Mouse (Mus musculus) erythroid progenitor cell, adult 5-6 weeks (primary cell): Measurements from ENCODE around the gene Spns1. TPM values are rescaled to one million over a fixed set of nuclear protein-coding genes. Genes with fewer than 3 reads are reported as not detected.
A peak's percentile ranks its signal among the peaks of the same experiment; 100 is the strongest.
"Not testable (repeated sequence)": the region's sequence is repeated elsewhere in the genome, so short reads cannot be mapped to it uniquely, and the experiment has no call there.

ENCODE experiments used
- ATAC-seq: replicated peaks from 2 replicates; pipeline ENCODE4 v1.8.0; 2016; ENCODE audit warnings: moderate number of reproducible peaks, mild to moderate bottlenecking, moderate TSS enrichment, inconsistent platforms; ENCODE audit not compliant: poor library complexity, low FRiP score, severe bottlenecking
- total RNA-seq, 2 experiments: library from RNA; stranded (forward) in 1 of 2; stranded (reverse) in 1 of 2; fragments of 150-400 nt in 1 of 2; fragments of 186-747, 209-891 nt in 1 of 2; gene quantifications; 2 replicates each; pipeline versions ENCODE4 v1.2.3 to v1.2.4; 2015 to 2017; ENCODE audit warnings: low replicate concordance in 2 of 2

The Spns1 gene
- total RNA-seq, 2 experiments from 2014 or later: 3.1 to 8.0 TPM

GRCm38 (mm10) chr7:126345557-126345956, 31.7 kb downstream of the Spns1 start:
- no peak for ATAC-seq

- ATAC-seq: no peak
These were observed 36.4 kb downstream of the Spns1 start for GRCm38 (mm10) chr7:126340896-126341295.

- no peak for ATAC-seq
These were observed 37.0 kb downstream of the Spns1 start for GRCm38 (mm10) chr7:126340206-126340618.

GRCm38 (mm10) chr7:126339521-126339971, 37.7 kb downstream of the Spns1 start:
- ATAC-seq: no peak

GRCm38 (mm10) chr7:126338906-126339305, 38.3 kb downstream of the Spns1 start:
- no peak for ATAC-seq

- no peak for ATAC-seq
These were observed 41.7 kb downstream of the Spns1 start for GRCm38 (mm10) chr7:126335556-126335955.

- ATAC-seq: no peak
These were observed 44.6 kb downstream of the Spns1 start for GRCm38 (mm10) chr7:126332691-126333090.

- no peak for ATAC-seq
These were observed 46.6 kb downstream of the Spns1 start for GRCm38 (mm10) chr7:126330693-126331092.

GRCm38 (mm10) chr7:126329907-126330645, 47.2 kb downstream of the Spns1 start:
- no peak for ATAC-seq

- not testable (repeated sequence) for ATAC-seq
These were observed 48.4 kb downstream of the Spns1 start for GRCm38 (mm10) chr7:126328848-126329247.

GRCm38 (mm10) chr7:126325576-126326273, 51.5 kb downstream of the Spns1 start:
- ATAC-seq: not testable (repeated sequence)

GRCm38 (mm10) chr7:126324791-126325190, 52.5 kb downstream of the Spns1 start:
- no peak for ATAC-seq

- peak; percentile 79 for ATAC-seq
These were observed 53.5 kb downstream of the Spns1 start for GRCm38 (mm10) chr7:126323729-126324128.

Other genes starting within 250 kb of the Spns1 start
- gene Xpo6, start 176.9 kb downstream of the Spns1 start, total RNA-seq (2015; ENCODE audit: low replicate concordance): 58.4 and 66.2 TPM in 2 replicates
- 21.9 and 25.2 TPM in 2 replicates for gene Xpo6, start 176.9 kb downstream of the Spns1 start, total RNA-seq (2017; ENCODE audit: low replicate concordance)
- 2.5 and 5.0 TPM in 2 replicates for gene Sbk1, start 104.8 kb downstream of the Spns1 start, total RNA-seq (2015; ENCODE audit: low replicate concordance)
- gene Sbk1, start 104.8 kb downstream of the Spns1 start, total RNA-seq (2017; ENCODE audit: low replicate concordance): 3.4 and 4.0 TPM in 2 replicates
- 13.4 and 22.7 TPM in 2 replicates for gene Lat, start 7.9 kb downstream of the Spns1 start, total RNA-seq (2015; ENCODE audit: low replicate concordance)
- gene Lat, start 7.9 kb downstream of the Spns1 start, total RNA-seq (2017; ENCODE audit: low replicate concordance): 1.7 and 3.5 TPM in 2 replicates
- gene Nfatc2ip, start 19.3 kb upstream of the Spns1 start, total RNA-seq (2015; ENCODE audit: low replicate concordance): 7.6 and 10.1 TPM in 2 replicates
- gene Nfatc2ip, start 19.3 kb upstream of the Spns1 start, total RNA-seq (2017; ENCODE audit: low replicate concordance): 21.7 and 22.7 TPM in 2 replicates
- gene Cd19, start 37.4 kb upstream of the Spns1 start, total RNA-seq (2015; ENCODE audit: low replicate concordance): 18.4 and 35.2 TPM in 2 replicates
- 11.2 and 18.8 TPM in 2 replicates for gene Cd19, start 37.4 kb upstream of the Spns1 start, total RNA-seq (2017; ENCODE audit: low replicate concordance)
- 4.3 and 8.0 TPM in 2 replicates for gene Rabep2, start 51.3 kb upstream of the Spns1 start, total RNA-seq (2015; ENCODE audit: low replicate concordance)
- gene Rabep2, start 51.3 kb upstream of the Spns1 start, total RNA-seq (2017; ENCODE audit: low replicate concordance): 1.4 and 7.2 TPM in 2 replicates
- 2.2 TPM in 1 of 2 replicates, not detected in the other for gene Atp2a1, start 85.7 kb upstream of the Spns1 start, total RNA-seq (2015; ENCODE audit: low replicate concordance)
- gene Atp2a1, start 85.7 kb upstream of the Spns1 start, total RNA-seq (2017; ENCODE audit: low replicate concordance): not detected in 2 replicates
- 4.7 and 12.6 TPM in 2 replicates for gene Sh2b1, start 98.0 kb upstream of the Spns1 start, total RNA-seq (2015; ENCODE audit: low replicate concordance)
- 4.1 and 4.6 TPM in 2 replicates for gene Sh2b1, start 98.0 kb upstream of the Spns1 start, total RNA-seq (2017; ENCODE audit: low replicate concordance)
- gene Tufm, start 109.9 kb upstream of the Spns1 start, total RNA-seq (2015; ENCODE audit: low replicate concordance): 23.8 and 28.1 TPM in 2 replicates
- gene Tufm, start 109.9 kb upstream of the Spns1 start, total RNA-seq (2017; ENCODE audit: low replicate concordance): 10.7 and 11.6 TPM in 2 replicates
- 94.7 and 95.1 TPM in 2 replicates for gene Atxn2l, start 126.0 kb upstream of the Spns1 start, total RNA-seq (2015; ENCODE audit: low replicate concordance)
- gene Atxn2l, start 126.0 kb upstream of the Spns1 start, total RNA-seq (2017; ENCODE audit: low replicate concordance): 71.8 and 75.6 TPM in 2 replicates
- 42.3 and 63.8 TPM in 2 replicates for gene Eif3c, start 189.0 kb upstream of the Spns1 start, total RNA-seq (2015; ENCODE audit: low replicate concordance)
- 77.8 and 113 TPM in 2 replicates for gene Eif3c, start 189.0 kb upstream of the Spns1 start, total RNA-seq (2017; ENCODE audit: low replicate concordance)
- 5.9 and 12.3 TPM in 2 replicates for gene Apobr, start 207.5 kb upstream of the Spns1 start, total RNA-seq (2015; ENCODE audit: low replicate concordance)
- gene Apobr, start 207.5 kb upstream of the Spns1 start, total RNA-seq (2017; ENCODE audit: low replicate concordance): 3.2 and 6.1 TPM in 2 replicates
- 2.9 and 17.2 TPM in 2 replicates for gene Cln3, start 208.4 kb upstream of the Spns1 start, total RNA-seq (2015; ENCODE audit: low replicate concordance)
- 1.9 and 3.9 TPM in 2 replicates for gene Cln3, start 208.4 kb upstream of the Spns1 start, total RNA-seq (2017; ENCODE audit: low replicate concordance)
- gene Il27, start 217.5 kb upstream of the Spns1 start, total RNA-seq (2015; ENCODE audit: low replicate concordance): 1.3 TPM in 1 of 2 replicates, not detected in the other
- gene Il27, start 217.5 kb upstream of the Spns1 start, total RNA-seq (2017; ENCODE audit: low replicate concordance): not detected in 2 replicates